Mouse (Mus musculus): Measurements from ENCODE around the gene Zbtb16.

DNA sequence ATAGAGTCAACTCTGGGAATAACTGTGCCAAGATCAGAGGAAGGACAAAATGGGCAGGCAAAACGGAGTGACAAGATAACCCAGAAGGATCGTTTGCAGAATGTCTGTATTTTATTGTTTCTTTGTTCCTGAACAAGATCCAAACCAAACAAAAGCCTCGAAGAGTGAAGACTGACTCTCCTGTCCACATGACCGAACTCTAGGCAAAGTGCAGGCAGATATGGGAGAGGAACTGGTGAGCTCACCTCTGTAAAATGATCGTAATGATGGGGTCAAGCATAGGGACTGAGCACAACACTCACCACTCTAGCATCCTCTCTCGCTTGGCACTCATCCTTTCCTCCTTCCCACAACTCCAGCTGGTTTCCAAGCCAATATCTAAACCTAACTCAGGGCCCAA is 51.1 kb downstream of the Zbtb16 start:
- TF ChIP-seq CTCF (conservative IDR thresholded peaks at IDR 0.05; ENCODE audit: insufficient read depth, insufficient read length, low read depth, low read length) (no peak), POLR2A (IDR thresholded peaks at IDR 0.05; ENCODE audit: low read depth, low read length) (no peak)

Measured in kidney, adult 2 months (tissue).